Comparison of ENCODE assay signal across 15 mouse cellular contexts in the genomic region with DNA sequence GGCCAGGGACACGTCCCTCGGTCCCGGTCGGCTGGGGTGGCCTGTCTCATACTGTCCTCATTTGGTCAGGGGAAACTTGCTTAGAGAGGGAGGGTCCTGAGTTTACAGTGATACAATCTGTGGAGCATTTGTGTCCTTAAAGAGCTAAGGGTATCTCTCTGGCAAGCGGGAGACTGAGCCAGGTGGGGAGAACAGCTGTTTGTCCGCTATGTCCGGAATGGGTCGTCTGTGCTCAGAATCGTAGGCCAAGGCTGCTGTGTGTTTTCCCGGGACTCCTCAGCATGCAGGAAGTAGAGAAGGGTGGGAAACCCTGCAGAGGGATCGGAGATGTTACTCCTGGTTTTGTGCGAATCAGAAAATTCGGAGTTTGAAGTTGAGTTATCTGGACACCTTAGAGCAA.
"Had no signal": no experiment of that assay in that cellular context is flagged by ENCODE, and none has a peak within 500 bp of the region (broad histone marks: within the 10 kb centered on the region; RNA-seq: fewer than 3 reads in every experiment).

No protein-coding gene starts in this region.

- H3K9ac ChIP-seq: liver, embryonic 13.5 days; midbrain, embryonic 12.5 days; midbrain, embryonic 15.5 days; stomach, embryonic 15.5 days had no signal

- H3K27ac ChIP-seq: kidney, postnatal 0 days; liver, embryonic 13.5 days; midbrain, embryonic 12.5 days; midbrain, embryonic 15.5 days; stomach, embryonic 15.5 days had no signal

- ATAC-seq: intestine, embryonic 16.5 days; midbrain, embryonic 15.5 days had no signal

- H3K27me3 ChIP-seq: liver, embryonic 13.5 days; midbrain, embryonic 12.5 days; midbrain, embryonic 15.5 days; stomach, embryonic 15.5 days had no signal

- H3K4me3 ChIP-seq: liver, embryonic 13.5 days; midbrain, embryonic 12.5 days; midbrain, embryonic 15.5 days; stomach, embryonic 15.5 days had no signal

- H3K4me2 ChIP-seq: liver, embryonic 13.5 days; midbrain, embryonic 12.5 days; midbrain, embryonic 15.5 days; stomach, embryonic 15.5 days had no signal

- H3K9me3 ChIP-seq: liver, embryonic 13.5 days; midbrain, embryonic 12.5 days; midbrain, embryonic 15.5 days; stomach, embryonic 15.5 days had no signal

- H3K36me3 ChIP-seq: liver, embryonic 13.5 days; midbrain, embryonic 12.5 days; midbrain, embryonic 15.5 days; stomach, embryonic 15.5 days had no signal

- DNase-seq: kidney, adult 18-20 months; liver, embryonic 13.5 days; lung, adult 2 months; lung, postnatal 14 days; lung, postnatal 4 days; retina, postnatal 1 day; right cerebral cortex, postnatal 25 days; spleen, adult 18-20 months; thymus, adult 18-20 months; thymus, postnatal 36 days had no signal
